19 mouse cellular contexts compared by ENCODE assay signal in genomic region chr13:36066676-36067075, GRCm38 (mm10).
"Had no signal": no experiment of that assay in that cellular context is flagged by ENCODE, and none has a peak within 500 bp of the region (broad histone marks: within the 10 kb centered on the region; RNA-seq: fewer than 3 reads in every experiment).

No protein-coding gene starts in this region.

- H3K4me1 ChIP-seq: liver, embryonic 12.5 days; lung, embryonic 15.5 days; midbrain, embryonic 12.5 days; neural tube, embryonic 13.5 days; neural tube, embryonic 15.5 days had no signal

- H3K4me2 ChIP-seq: liver, embryonic 12.5 days; lung, embryonic 15.5 days; midbrain, embryonic 12.5 days; neural tube, embryonic 13.5 days; neural tube, embryonic 15.5 days had no signal

- H3K36me3 ChIP-seq: liver, embryonic 12.5 days; lung, embryonic 15.5 days; midbrain, embryonic 12.5 days; neural tube, embryonic 13.5 days; neural tube, embryonic 15.5 days had no signal

- ATAC-seq: liver, embryonic 12.5 days; midbrain, embryonic 16.5 days had no signal

- H3K4me3 ChIP-seq: liver, embryonic 12.5 days; lung, embryonic 15.5 days; midbrain, embryonic 12.5 days; myocyte; neural tube, embryonic 13.5 days; neural tube, embryonic 15.5 days had no signal

- H3K27ac ChIP-seq: liver, embryonic 12.5 days; liver, embryonic 14.5 days; lung, embryonic 15.5 days; midbrain, embryonic 12.5 days; neural tube, embryonic 13.5 days; neural tube, embryonic 15.5 days had no signal

- H3K9ac ChIP-seq: liver, embryonic 12.5 days; liver, embryonic 14.5 days; lung, embryonic 15.5 days; midbrain, embryonic 12.5 days; neural tube, embryonic 13.5 days; neural tube, embryonic 15.5 days had no signal

- H3K27me3 ChIP-seq: liver, embryonic 12.5 days; lung, embryonic 15.5 days; midbrain, embryonic 12.5 days; neural tube, embryonic 13.5 days; neural tube, embryonic 15.5 days had no signal

- DNase-seq: lung, postnatal 10 days; lung, postnatal 4 days; midbrain, embryonic 14.5 days; retina, postnatal 1 day; right cerebral cortex, adult 18-20 months; right cerebral cortex, postnatal 25 days; right cerebral cortex, postnatal 4 days; spleen, adult 18-20 months; thymus, adult 18-20 months; thymus, postnatal 14 days; thymus, postnatal 36 days had no signal

- H3K9me3 ChIP-seq: liver, embryonic 12.5 days; lung, embryonic 15.5 days; midbrain, embryonic 12.5 days; neural tube, embryonic 13.5 days; neural tube, embryonic 15.5 days had no signal
